Mouse (Mus musculus) ovary, postnatal 36 days (tissue): ENCODE measurements at regions not wholly inside any gene's neighbourhood (a gene's known extent, or its start where the extent isn't known, plus 50 kb on each side); places are given as distances from the start of the nearest gene placed in this dataset.

Source experiments
- DNase-seq: peaks from one replicate; pipeline ENCODE4 v3.0.0; 2022; ENCODE audit warnings: low spot score, mixed read lengths

DNA sequence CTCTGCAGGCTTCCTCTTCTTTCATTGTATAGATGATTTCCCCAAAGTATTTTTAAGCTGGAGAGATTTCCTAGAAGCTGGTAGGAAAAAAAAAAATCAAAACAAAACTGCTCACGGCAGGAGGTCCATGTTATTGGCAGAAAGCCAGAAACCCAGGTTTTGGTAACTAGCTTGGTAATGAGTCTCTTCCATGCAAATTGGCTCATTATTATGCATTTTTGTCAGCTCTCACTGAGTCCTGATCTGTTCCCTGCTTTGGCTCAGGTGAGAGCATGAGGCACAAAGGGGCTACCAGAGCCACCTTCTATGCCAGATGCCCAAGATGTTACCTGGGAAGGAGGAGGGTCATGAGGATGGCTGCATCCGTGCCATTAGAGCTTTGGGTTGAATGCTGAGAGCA lies 146.3 kb upstream of the Vstm2b start:
- no peak for DNase-seq

DNA sequence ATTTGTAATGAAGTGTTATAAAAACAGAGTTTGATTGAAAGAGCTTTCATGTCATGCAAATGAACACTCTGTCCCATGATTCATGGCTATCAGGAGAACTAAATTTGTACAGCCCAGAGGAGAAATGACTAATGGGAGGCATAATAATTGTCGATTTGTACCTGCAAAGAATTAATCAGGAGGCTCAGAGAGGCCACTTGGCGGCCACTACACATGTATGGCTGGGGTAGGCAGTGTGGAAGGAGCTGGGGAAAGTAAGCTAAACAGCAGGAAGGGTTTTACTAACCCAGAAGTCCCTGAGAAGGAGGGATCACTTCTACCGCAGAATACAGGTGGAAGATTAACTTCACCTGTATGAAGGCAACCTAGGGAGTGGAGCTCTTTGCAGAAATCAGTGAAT lies 145.9 kb upstream of the Vstm2b start:
- DNase-seq = no peak

DNA sequence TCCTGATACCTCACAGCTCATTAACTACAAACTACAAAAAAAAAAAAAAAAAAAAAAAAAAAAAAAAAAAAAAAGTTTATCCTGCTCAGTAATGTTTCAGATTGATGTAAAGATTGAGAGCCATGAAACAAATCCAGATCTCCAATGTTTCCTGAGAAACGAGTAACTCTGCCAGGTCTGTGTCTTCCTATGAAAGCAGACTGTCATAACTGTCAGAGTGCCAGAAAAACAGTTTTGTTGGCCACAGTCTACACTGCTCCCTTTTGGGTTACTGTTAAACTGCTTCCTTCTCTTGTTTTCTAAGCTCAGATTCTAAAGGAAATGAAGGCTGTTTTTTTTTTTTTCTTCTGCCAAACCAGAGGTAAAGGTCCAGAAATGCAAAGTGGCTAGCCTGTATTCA lies 144.6 kb upstream of the Vstm2b start:
- no peak for DNase-seq

DNA sequence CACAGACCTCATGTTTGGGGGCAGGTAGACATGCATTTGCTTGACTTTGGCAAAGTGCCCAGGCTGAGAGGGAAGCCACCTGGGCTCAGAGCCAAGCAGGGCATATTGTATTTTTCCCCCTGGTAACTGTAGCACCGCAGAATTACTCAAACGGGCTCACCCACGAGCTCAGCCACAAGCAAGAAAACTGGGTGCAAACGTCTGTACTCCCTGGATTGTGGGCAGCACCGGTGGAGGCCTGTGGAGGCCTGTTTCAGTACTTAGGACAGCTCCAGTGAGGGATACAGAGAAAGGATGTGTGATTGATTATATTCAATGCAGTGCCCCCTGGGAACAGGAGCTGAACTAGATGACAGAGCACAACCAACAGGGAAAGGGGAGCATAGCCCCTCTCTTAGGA lies 135.6 kb upstream of the Vstm2b start:
- peak; percentile 3 for DNase-seq

DNA sequence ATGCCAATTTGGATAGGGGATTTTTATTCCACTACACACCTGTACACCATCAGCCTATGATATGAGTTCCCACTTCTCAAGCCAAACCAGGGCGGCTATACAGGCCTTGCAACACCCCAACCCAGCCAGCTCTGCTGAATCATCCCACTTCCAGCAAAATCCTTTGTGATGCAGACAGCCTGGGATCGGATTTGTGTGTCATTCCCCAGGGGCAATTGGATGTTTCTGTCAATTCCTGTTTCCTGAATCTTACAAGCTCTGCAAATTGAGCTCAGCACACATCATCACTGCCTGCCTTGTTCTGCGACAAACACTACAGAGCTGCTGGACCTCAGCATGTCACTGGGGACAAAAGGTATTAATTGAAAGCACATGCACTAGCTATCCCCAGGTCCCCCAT lies 132.0 kb upstream of the Vstm2b start:
- no peak for DNase-seq

DNA sequence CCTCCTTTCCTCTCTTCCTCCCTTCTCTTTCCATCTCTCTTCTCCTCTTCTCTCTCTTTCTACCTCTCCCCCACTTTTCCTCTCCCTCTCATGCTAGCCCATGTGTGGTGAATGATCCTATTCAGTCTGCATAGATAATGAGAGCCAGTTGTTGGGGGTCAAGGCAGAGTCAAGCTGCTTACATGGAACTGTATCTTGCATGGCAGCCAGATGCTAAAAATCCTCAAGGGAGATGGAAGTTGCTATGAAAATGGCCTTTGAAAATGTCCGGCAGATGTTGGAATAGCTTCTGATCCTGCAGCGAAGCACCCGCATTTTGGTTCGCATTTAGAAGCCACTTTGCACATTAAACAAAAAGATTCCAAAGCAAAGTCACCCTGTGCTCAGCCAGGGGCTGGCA lies 121.9 kb upstream of the Vstm2b start:
- no peak for DNase-seq

DNA sequence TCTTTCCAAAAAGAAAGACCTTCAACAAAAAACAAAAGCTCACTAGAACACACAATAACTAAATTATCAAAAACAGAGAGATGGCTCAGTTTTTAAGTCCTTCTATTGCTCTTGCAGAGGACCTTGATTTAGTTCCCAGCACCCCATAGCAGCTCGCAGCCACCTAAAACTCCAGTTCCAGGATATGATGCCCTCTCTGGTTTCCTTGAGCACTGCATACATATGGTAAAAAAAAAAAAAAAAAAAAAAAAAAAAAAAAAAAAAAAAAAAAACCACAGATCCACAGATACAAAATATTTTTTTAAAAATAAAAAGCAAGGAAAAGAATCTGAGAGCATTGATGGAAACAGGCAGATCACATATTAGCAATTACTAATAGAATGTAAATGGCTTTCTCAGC lies 113.2 kb upstream of the Vstm2b start:
- no peak for DNase-seq

DNA sequence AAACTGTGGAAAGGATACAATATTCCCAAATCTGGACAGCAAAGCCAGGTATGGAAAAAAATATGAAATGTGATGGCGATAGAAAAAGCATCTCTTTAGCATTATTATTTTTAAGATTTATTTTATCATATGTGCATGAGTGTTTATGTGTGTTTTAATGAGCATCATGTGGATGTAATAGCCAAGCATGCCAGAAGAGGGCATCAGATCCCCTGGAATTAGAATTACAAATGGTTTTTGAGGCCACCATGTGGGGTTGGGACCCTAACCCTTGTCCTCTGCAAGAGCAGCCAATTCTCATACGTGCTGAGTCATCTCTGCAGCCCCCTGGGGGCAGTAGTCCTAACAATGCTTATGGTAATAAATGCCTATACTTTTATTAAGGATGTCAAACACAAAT lies 111.4 kb upstream of the Vstm2b start:
- DNase-seq = no peak

DNA sequence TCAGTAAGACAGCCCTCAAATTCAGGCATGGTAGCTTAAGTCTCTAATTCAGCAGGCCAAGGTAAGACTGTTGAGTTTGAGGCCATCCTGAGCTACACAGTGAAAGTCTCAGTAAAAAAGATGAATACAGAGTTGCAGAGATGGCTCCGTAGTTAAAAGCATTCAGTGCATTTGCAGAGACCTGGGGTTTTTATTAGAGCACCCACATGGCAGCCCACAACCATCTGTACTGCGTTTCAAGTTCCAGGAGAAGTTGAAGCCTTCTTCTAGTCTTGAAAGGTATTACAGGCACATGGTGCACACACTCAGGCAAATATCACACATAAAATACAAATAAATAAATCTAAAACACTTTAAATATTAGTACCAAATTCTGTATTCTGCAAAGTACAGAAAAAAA lies 109.6 kb upstream of the Vstm2b start:
- DNase-seq = no peak

DNA sequence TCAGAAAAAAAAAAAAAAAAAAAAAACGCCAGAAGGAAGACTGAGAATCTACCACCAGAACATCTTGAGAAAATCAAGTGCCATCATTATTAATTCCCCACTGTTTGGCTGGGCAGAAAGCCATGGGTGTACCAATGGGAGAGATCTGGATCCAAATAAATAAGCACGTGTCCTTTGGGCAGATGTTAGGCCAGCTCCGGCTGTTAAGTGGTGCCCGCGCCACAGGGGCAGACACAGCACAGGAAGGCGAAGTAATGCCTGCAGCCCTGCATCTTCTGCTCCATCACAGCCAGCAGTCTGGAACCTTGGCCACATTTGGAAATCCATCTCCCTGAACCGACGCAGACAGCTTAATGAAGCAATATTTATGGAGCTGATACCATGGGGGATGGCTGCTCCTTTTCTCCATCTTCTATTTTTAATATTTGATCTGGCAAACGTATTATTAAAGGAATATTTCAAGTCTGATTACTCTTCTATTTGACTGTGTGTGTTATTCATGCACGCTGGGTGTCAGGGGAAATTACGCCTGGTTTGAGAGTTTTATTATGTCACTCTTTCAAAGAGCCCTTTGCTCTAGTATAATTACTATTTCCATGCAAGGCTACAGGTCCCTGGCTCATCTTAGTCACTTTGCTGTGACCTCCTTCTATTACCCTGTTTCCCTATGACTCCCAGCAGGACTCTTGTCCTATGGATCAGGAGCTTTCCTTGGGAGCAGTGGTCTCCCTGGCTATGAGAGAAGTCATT lies 103.5 kb upstream of the Vstm2b start:
- no peak for DNase-seq

DNA sequence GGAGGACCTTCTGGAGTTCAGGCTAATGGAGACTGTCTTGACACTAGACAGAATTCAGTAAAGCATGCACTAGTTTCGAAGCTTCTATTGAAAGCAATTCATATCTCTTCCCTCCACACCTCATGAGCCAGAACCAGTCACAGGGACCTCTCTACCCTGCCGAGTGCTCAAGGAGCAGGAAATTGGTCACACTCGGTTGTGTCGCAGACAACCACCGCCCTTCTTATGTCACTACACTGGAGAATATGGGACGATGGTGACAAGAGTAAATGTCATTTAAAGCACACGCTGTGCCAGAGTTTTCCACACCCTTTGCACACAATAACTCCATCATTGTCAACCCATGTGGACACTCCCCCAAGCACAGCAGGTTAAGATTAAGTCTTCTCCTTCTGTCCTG lies 98.3 kb upstream of the Vstm2b start:
- no peak for DNase-seq

DNA sequence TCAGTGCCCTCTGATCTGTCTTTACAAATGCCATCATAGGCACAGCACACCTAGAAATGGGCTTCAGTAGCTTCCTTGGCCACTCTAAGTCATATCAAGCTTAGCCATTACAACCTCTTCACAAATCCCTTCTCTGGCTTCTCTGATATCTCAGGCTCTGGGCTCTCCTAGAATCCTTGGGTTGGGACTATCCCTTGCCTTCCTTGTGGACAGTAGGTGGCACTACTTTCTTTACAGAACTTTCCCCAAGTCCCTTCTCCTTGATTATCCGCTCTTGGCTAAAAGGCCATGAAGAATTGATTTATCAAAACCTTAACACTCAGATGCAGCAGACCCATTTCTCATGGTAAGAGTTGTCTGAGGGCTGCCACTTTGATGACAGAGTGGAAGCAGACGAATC lies 96.8 kb upstream of the Vstm2b start:
- no peak for DNase-seq

DNA sequence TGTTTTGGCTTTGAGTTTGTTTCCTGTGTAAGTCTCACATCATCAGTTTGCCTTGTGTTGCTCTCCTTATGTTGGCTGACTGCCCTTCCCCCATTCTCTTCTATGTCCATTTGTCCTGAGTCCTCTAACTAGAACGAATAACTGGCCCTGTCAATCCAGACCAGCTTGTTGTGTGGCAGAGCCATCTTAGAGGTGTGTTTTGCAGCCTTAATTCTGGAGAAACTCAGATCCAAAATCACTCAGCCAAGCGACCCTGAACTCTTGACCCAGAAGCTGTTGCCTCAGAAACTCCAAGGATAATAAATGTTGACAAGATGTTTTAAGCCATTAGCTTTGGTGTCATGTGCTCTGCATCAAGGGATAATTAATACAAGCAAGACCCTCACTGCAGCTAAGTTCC lies 92.9 kb upstream of the Vstm2b start:
- no peak for DNase-seq

DNA sequence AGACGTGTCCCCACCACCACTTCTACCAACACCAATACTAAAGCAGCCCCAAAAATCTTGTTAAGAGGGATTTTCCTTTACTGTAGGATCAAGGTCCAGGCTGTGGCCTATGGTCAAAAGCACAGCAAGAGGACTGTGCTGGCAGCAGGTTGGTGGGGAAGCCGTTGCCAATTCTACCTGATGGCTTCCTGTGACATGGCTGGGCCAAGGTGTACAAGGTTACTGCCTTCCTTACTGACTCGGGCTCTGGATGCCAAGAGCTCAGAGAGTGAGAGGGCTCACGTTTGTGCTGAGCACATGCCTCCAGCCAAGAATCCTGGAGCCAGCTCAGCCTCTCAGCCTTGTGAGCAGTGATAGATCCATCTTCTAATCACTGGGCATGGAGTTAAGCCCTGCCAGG lies 92.3 kb upstream of the Vstm2b start:
- no peak for DNase-seq

DNA sequence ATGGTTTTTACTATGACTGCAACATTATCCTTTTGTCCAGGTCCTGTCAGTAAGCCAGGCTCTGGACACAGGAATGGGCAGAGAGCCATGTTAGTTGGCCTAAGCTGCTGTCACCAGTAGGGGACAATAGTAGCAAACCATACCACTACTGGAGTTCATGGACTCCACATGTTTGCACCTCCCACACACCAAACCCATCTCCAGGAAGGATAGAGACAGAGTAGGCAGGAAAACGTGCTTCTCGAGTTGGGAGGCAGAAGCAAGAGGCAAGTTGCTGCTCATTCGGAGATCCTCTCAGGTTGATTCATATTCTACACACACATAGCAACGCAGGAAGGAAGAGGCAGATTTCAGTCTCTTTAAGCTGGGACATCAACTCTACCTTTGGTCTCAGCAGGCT lies 85.2 kb upstream of the Vstm2b start:
- no peak for DNase-seq

DNA sequence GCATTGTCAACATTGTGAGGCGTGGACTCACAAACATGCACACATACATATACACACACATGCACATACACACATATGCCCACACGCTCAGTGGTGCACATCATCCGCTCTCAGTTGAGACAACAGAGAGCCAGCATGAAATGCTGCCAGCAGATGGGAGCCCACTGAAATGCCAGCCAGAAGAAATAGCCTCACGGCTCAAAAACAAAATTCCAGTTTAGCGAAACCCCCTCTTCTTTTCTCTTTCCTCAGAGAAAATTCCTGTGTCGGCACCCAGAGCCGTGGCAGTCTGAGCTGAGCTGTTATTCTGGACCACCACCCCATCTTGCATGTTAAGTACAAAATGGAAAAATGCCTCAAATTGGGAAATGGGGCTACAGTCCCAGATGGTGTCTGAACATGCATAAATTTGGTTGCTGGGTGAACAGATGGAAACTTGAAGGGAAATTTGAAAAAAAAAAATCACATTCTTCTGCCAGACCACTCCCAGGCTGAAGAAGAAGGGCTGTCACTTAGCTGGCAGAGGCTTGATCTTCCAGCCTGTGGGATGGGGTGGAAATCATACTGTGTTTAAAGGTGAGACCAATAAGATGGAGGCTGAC lies 72.9 kb upstream of the Vstm2b start:
- no peak for DNase-seq

DNA sequence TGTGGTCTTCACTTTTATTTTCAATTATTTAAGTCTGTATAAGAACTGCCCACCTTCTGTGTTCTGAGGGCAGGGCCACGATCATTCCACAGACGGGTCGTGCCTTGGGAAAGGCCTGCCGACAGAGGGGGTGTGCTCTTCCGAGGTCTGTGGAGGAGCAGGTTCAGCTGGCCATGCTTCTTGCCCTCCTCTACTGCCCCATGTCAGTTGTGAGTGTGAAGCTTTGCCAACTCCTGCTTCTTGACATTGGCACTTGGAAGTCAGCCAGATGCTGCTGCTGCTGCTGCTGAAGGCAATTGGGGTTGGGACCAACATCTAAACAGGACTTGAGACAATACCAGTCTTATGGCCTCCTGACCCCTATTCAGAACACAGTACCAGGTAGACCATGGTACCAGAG lies 68.6 kb upstream of the Vstm2b start:
- no peak for DNase-seq

DNA sequence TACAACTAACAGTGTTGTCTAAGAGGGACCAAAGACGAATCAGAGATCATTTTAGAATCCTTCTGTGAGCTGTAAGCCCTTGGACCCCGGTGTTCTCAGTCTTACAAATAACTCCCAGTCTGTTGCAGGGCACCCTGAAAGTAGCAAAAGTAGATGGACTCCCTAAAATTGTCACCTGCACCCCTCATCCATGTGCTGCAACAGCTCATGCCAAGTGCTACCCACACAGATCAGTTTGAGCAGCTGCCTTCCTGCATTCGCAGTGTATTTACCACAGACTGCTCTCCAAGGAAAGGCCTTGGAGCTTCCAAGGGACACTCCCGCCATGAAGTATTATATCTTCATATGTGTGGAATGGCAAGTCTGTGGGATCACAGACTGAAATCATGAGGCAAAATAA lies 66.5 kb upstream of the Vstm2b start:
- DNase-seq = no peak

DNA sequence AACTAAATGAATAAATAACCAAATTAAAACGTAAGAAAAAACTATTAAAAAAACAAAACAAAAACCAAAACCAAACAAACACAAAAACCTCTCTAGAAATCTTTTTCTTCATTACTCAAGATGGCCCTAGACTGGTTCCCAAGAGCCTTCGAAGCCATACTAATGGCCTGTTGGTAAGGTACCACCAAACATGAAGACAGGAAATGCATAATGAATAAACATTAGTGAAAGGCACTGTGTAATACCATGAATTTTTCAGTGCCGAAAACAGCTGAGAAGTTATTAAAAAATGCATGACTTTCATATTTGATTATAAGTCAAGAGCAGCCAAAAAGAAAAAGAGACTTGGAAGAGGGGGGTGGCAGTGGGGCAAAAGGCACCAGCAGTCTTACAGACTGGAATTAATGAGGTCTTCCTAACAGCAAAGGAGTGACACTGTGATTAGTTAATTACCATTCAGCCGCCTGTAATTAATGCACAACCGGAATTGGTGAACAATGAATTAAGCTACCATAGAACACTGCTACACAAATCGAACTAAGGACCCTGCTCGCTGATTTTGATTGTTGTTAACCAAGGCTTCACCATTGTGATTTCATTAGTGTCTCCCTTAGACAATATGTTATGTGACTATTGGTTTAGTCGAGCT lies 55.7 kb upstream of the Vstm2b start:
- DNase-seq = no peak

DNA sequence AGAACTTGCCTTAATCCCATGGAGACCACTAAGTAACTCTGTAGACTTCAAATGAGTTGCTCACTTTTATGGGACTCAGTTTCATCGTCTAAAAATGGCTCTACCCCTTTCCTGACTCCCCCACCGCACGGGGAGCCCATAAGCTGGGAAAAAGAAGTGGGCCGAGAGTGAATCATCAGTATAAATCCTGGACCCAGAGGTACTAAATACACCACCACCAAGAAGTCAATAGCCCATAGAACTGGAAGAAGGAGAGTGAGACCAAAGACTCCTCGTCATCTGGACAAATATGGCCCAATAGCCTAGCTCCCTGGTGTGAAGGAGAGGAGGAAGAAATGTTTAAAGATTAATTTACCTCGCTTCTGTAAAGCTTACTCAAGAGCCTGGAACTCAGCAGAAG lies 51.6 kb upstream of the Vstm2b start:
- no peak for DNase-seq
